Mouse (Mus musculus) right cerebral cortex, postnatal 25 days (tissue): ENCODE results near the gene Hand1.
"Not testable (repeated sequence)": the region's sequence is repeated elsewhere in the genome, so short reads cannot be mapped to it uniquely, and the experiment has no call there.

ENCODE experiments used
- DNase-seq: peaks from one replicate; pipeline ENCODE4 v3.0.0; 2022

The Hand1 gene

GRCm38 (mm10) chr11:57832552-57833201 is at the start of gene Hand1:
Gene Hand1 (minus strand): TSS chr11:57832818.
- DNase-seq, result no peak

GRCm38 (mm10) chr11:57876157-57876556 is 43.5 kb upstream of the Hand1 start:
- no peak for DNase-seq

GRCm38 (mm10) chr11:57873014-57873413 is 40.4 kb upstream of the Hand1 start:
- no peak for DNase-seq

- DNase-seq, result peak; percentile 9
Observed at GRCm38 (mm10) chr11:57868753-57869460, 36.3 kb upstream of the Hand1 start.

- no peak for DNase-seq
Observed at GRCm38 (mm10) chr11:57866466-57866865, 33.8 kb upstream of the Hand1 start.

GRCm38 (mm10) chr11:57864577-57864976 is 32.0 kb upstream of the Hand1 start:
- DNase-seq, result no peak

- DNase-seq, result no peak
Observed at GRCm38 (mm10) chr11:57862088-57862487, 29.5 kb upstream of the Hand1 start.

GRCm38 (mm10) chr11:57857709-57858108 is 25.1 kb upstream of the Hand1 start:
- DNase-seq, result no peak

- no peak for DNase-seq
Observed at GRCm38 (mm10) chr11:57853571-57853970, 21.0 kb upstream of the Hand1 start.

GRCm38 (mm10) chr11:57850931-57851330 is 18.3 kb upstream of the Hand1 start:
- DNase-seq, result no peak

- DNase-seq, result no peak
Observed at GRCm38 (mm10) chr11:57850298-57850697, 17.7 kb upstream of the Hand1 start.

- DNase-seq, result no peak
Observed at GRCm38 (mm10) chr11:57847396-57847795, 14.8 kb upstream of the Hand1 start.

GRCm38 (mm10) chr11:57846421-57847363 is 14.1 kb upstream of the Hand1 start:
- not testable (repeated sequence) for DNase-seq

GRCm38 (mm10) chr11:57841391-57841790 is 8.8 kb upstream of the Hand1 start:
- no peak for DNase-seq

GRCm38 (mm10) chr11:57840986-57841385 is 8.4 kb upstream of the Hand1 start:
- DNase-seq, result no peak

GRCm38 (mm10) chr11:57837861-57838680 is 5.5 kb upstream of the Hand1 start:
- DNase-seq, result no peak

- no peak for DNase-seq
Observed at GRCm38 (mm10) chr11:57836872-57837680, 4.5 kb upstream of the Hand1 start.

- no peak for DNase-seq
Observed at GRCm38 (mm10) chr11:57836401-57836800, 3.8 kb upstream of the Hand1 start.

GRCm38 (mm10) chr11:57835931-57836330 is 3.3 kb upstream of the Hand1 start:
- no peak for DNase-seq

GRCm38 (mm10) chr11:57835331-57835730 is 2.7 kb upstream of the Hand1 start:
- DNase-seq, result no peak

GRCm38 (mm10) chr11:57834031-57834430 is 1.4 kb upstream of the Hand1 start:
- DNase-seq, result no peak
